Mouse (Mus musculus): Measurements from ENCODE around the gene Yes1.
A peak's percentile ranks its signal among the peaks of the same experiment; 100 is the strongest.
"Not testable (repeated sequence)": the region's sequence is repeated elsewhere in the genome, so short reads cannot be mapped to it uniquely, and the experiment has no call there.

Yes1 gene

DNA sequence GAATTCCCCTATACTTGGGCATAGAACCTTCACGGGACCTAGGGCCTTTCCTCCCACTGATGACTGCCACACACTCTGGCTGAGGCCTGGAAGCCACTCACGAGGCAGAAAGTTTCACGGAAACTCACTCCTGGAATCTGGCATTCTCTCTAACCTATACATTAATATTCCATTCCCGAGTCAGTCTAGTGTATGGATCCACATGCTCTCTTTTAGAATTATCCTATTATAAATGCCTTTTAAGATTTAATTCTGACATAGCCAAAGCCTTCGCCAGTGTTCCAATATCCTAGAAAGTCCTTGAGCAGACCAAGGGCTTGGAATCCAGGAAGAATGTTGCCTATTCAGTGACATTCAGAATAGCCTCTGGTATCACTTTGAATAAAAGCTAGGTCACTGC lies 100.5 kb downstream of the Yes1 start:
- no peak for DNase-seq

GRCm38 (mm10) chr5:32712221-32713041 lies 101.5 kb downstream of the Yes1 start:
- DNase-seq: no peak

- DNase-seq: peak; percentile 20
Measured at GRCm38 (mm10) chr5:32713042-32713702, 102.2 kb downstream of the Yes1 start.

DNA sequence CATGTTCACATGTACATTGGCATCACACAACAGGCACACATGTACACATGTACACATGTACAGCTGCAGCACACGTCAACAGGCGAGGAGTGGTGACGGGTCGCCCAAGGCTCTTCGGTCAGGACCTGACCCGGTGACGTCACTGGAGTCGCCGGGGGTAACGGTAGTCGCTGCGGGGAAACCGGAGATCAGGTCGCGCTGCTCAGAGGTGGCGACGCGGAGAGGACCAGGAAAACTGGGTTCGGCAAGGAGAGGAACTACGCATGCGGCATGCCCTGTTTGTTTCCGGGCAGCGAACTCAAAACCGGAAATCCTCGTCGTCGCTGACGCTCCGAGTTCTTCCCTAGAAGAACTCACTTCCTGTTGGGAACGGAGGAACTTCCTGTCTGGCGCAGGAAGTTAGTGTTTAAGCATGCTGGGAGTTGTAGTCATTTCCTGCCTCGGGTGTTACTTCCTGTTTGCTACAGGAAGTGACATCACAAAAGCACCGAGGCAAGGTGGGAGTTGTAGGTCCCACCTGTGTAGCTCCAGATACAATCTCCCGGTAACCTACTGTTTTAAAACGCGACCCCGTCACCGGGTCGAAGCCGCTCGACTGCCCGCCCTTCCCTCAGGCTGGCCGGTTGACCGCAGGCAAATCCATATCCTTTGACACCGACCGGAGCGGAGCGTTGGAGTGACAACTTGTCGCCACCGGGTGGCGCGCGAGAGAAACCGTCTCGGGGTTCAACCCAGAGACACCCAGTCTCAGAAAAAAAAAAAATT lies 102.9 kb downstream of the Yes1 start:
- DNase-seq: peak; percentile 96

DNA sequence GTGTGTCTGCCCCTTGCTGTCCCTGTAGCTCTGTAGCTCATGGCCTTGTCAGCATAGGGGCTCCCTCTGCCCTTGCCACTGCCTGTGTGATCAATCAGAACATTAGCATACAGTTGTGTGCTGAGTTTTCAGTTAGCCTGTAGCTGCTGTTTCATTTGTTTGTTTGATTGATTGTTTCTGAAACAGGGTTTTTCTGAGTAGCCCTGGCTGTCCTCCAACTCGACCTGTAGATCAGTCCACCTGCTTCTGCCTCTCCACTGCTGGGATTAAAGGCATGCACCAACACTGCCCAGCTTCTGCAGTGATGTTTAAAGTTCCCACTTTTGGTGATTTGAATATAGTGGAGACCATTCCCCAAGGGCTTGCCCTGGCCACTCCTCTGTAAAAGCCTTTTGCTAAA lies 106.8 kb downstream of the Yes1 start:
- DNase-seq: no peak

DNA sequence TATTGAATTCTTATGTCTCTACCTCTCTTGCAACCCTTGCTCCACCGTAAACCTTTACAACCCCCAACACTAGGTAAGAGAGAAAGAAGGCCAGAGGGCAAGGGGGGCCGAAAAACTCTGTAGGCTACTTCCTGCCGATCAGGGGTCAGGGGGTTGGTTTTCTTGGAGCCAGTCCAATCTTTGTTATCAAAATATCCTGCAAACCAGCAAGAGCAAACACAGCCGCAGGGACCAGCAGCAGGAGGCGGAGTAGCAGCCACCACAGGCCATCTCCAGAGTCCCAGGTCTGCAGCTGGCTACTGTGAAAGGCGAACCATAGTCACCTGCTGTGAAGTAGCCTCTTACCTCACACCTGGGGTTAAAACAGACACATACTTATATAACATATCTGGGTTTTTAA lies 107.9 kb downstream of the Yes1 start:
- DNase-seq: no peak

- DNase-seq: no peak
Measured at GRCm38 (mm10) chr5:32720416-32720815, 109.4 kb downstream of the Yes1 start.

- DNase-seq: no peak
Measured at GRCm38 (mm10) chr5:32721316-32721715, 110.3 kb downstream of the Yes1 start.

DNA sequence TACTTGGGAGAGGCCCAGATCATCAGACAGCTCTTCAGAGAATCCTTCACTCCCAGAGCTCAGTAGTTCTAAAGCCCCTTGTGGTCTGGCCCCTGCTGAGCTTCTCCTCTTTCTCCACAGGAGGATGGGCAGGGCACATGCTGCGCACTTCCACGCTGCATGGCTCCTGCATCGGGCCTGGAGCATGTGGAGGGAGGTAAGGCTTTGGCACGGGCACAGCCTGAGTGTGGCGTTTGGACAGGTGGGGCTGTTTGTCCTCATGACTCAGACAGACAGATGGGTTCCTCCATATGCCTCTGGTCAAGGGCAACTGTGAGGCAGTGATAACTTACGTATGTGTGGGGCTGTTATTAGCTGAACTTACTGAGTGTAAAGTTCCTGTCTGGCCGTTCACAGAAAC lies 111.3 kb downstream of the Yes1 start:
- no peak for DNase-seq

- not testable (repeated sequence) for DNase-seq
Measured at GRCm38 (mm10) chr5:32722711-32723110, 111.7 kb downstream of the Yes1 start.

- no peak for DNase-seq
Measured at GRCm38 (mm10) chr5:32723981-32724380, 113.0 kb downstream of the Yes1 start.

- peak; percentile 79 for DNase-seq
Measured at GRCm38 (mm10) chr5:32725397-32725796, 114.4 kb downstream of the Yes1 start.

- DNase-seq: no peak
Measured at GRCm38 (mm10) chr5:32728300-32728699, 117.3 kb downstream of the Yes1 start.

DNA sequence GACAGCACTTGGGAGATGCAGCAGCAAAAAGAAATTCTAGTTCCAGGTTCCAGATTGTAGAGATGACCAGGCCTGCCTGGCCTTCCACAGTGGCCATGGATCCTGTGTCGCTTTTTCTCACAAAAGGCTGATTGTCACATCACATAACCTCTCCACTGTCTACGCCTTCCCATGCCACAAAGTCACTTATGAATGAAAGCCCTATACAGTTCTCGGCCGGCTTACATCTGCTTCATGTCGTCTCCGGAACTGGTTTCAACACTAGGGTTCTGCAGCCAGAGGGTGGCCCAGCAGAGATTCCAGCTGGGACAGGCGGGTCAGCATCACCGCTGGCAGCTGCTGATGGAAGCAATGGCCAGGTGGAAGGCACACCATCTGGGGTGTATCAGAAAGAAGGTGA lies 117.9 kb downstream of the Yes1 start:
- no peak for DNase-seq

GRCm38 (mm10) chr5:32733892-32734291 lies 122.9 kb downstream of the Yes1 start:
- DNase-seq: not testable (repeated sequence)

DNA sequence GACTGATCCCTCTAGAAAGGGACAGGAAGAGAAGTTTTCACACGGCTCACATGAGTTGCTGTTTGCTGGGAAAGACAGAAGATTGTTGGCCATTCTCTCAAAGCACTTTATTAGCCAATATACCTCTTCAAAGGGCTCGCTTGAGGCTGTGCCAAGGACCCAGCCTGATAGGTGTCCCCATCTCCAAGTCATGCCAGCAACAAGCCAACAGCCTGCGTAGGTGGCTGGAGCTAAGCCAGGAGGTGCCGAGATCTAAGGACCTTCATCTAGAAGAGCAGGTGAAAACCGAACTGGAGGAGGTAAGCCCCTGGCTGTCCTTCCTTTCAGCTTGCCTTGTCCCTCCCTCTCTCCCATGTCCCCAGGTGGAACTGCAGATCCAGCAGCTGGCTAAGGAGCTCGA lies 124.8 kb downstream of the Yes1 start:
- DNase-seq: no peak
